Mouse (Mus musculus) hindbrain, embryonic 13.5 days (tissue): Measurements from ENCODE around the gene Glud1. TPM values are rescaled to one million over a fixed set of nuclear protein-coding genes. Genes with fewer than 3 reads are reported as not detected.
"Not testable (repeated sequence)": the region's sequence is repeated elsewhere in the genome, so short reads cannot be mapped to it uniquely, and the experiment has no call there.

Source experiments
- ATAC-seq: fragments of 200-750 bp; cut with Nextera tagmentation; 2 replicates; pipeline ENCODE4 v1.8.0; 2017; ENCODE audit warnings: moderate TSS enrichment; ENCODE audit not compliant: low FRiP score
- H3K27ac ChIP-seq: fragments of 300-500 bp; sonication (generic); 2 replicates; pipeline ENCODE4 v1.5.1; 2015; ENCODE audit warnings: inconsistent platforms, mild to moderate bottlenecking, moderate library complexity
- H3K27me3 ChIP-seq: fragments of 300-500 bp; sonication (generic); 2 replicates; pipeline ENCODE4 v1.6.1; 2015; ENCODE audit warnings: mild to moderate bottlenecking, inconsistent platforms
- H3K36me3 ChIP-seq: fragments of 300-500 bp; sonication (generic); 2 replicates; pipeline ENCODE4 v1.6.1; 2015; ENCODE audit warnings: mild to moderate bottlenecking, inconsistent platforms
- H3K4me1 ChIP-seq: fragments of 300-500 bp; sonication (generic); replicated peaks from 2 replicates; pipeline ENCODE4 v1.6.1; 2015; ENCODE audit warnings: inconsistent platforms
- H3K4me2 ChIP-seq: fragments of 300-500 bp; sonication (generic); 2 replicates; pipeline ENCODE4 v1.6.1; 2015; ENCODE audit warnings: inconsistent platforms, mild to moderate bottlenecking, moderate library complexity
- H3K4me3 ChIP-seq: fragments of 300-500 bp; sonication (generic); 2 replicates; pipeline ENCODE4 v1.5.1; 2015; ENCODE audit warnings: mild to moderate bottlenecking, inconsistent platforms
- H3K9ac ChIP-seq: fragments of 300-500 bp; sonication (generic); 2 replicates; pipeline ENCODE4 v1.6.1; 2015; ENCODE audit warnings: mild to moderate bottlenecking, inconsistent platforms
- H3K9me3 ChIP-seq: fragments of 300-500 bp; sonication (generic); 2 replicates; pipeline ENCODE4 v1.6.1; 2016; ENCODE audit warnings: inconsistent platforms
- WGBS: fragments of 180-500 bp; shearing (Covaris S2); methylation state at CpG from one replicate; pipeline ENCODE4 v1.1.7; 2015; 5-methylcytosine and 5-hydroxymethylcytosine counted together
- polyA plus RNA-seq: library from polyadenylated mRNA; unstranded; fragments of >200 nt; fragmentation: Nextera tagmentation; extraction: Ambion mirVana; gene quantifications from 2 replicates; pipeline ENCODE4 v1.2.1, GENCODE M21; 2015

Gene Glud1
- polyA plus RNA-seq, 1 experiment from 2014 or later, result 100.0 TPM

GRCm38 (mm10) chr14:34314383-34314782, 3.9 kb downstream of the Glud1 start:
- not testable (repeated sequence) for H3K9me3 ChIP-seq, H3K9ac ChIP-seq, H3K27ac ChIP-seq, ATAC-seq, H3K4me3 ChIP-seq, H3K36me3 ChIP-seq, H3K27me3 ChIP-seq
- 91% methylated on average over 8 of the region's 8 CpGs for WGBS
- H3K4me1 ChIP-seq, result peaks cover 30% of the 10 kb centered on the region
- H3K4me2 ChIP-seq, result 0 out of 2 replicates have a peak overlapping the region, but pooled peaks have one; percentile 13

DNA sequence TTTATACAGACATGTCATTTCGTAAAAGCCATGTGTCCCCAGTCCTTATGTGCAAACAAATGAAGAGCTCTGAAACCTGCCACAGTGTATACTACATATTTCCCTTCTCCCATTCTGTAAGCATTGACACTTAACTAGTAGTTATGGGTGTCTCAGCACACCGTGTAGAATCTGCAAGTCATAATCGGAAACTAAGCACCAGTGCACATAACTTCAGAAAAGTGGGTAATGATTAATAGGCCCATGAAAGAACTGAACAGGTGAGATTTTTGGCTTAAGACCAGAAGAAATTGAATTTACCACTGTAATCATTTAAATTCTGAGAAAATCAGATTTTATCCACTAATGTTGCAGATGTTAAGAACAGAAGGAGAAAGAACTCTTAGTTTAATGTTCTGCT, 4.3 kb downstream of the Glud1 start:
- 0 out of 2 replicates have a peak overlapping the region, but pooled peaks have one; percentile 13 for H3K4me2 ChIP-seq
- no peaks in the 10 kb centered on the region for H3K27me3 ChIP-seq

DNA sequence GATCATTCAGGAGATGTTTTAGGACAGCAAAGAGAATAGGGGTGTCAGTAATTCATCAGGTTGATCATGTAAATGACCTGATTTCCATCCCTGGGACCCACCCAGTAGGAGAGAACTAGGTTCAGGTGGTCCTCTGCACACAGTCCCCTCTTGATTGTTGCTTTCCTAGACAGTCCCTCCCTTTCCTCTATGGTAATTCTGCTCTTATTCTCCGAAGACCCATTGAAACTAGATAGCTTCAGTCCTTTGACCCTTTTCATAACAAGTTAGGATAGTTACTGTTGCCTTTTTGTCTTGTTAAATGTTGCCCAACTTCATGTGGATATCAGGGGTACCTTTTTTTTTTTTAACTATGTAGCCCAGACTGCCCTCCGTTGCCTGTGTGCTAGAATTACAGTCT, 5.8 kb downstream of the Glud1 start:
- Histone ChIP-seq H3K27ac (no peak overlapping the region), H3K36me3 (peaks cover 21% of the 10 kb centered on the region), H3K4me2 (no peak overlapping the region), H3K9me3 (no peaks in the 10 kb centered on the region), H3K4me3 (no peak overlapping the region), H3K9ac (no peak overlapping the region), H3K27me3 (no peaks in the 10 kb centered on the region), H3K4me1 (peaks cover 24% of the 10 kb centered on the region)
- no peak for ATAC-seq
- 98% methylated on average over 2 of the region's 2 CpGs for WGBS

More for the DNA sequence above, 4.3 kb downstream of the Glud1 start:
- peaks cover 9% of the 10 kb centered on the region for H3K36me3 ChIP-seq
- no peak overlapping the region for H3K9ac ChIP-seq
- H3K27ac ChIP-seq, result no peak overlapping the region
- no peak overlapping the region for H3K4me3 ChIP-seq
- no peaks in the 10 kb centered on the region for H3K9me3 ChIP-seq
- 90% methylated on average over 3 of the region's 3 CpGs for WGBS
- no peak for ATAC-seq
- H3K4me1 ChIP-seq, result peaks cover 26% of the 10 kb centered on the region

- H3K9ac ChIP-seq, result no peak overlapping the region
- no peaks in the 10 kb centered on the region for H3K9me3 ChIP-seq
- no peak overlapping the region for H3K4me2 ChIP-seq
- H3K27me3 ChIP-seq, result no peaks in the 10 kb centered on the region
- peaks cover 25% of the 10 kb centered on the region for H3K36me3 ChIP-seq
- no peak overlapping the region for H3K27ac ChIP-seq
- peaks cover 20% of the 10 kb centered on the region for H3K4me1 ChIP-seq
- ATAC-seq, result no peak
- 89% methylated on average over 3 of the region's 3 CpGs for WGBS
- no peak overlapping the region for H3K4me3 ChIP-seq
Measured at GRCm38 (mm10) chr14:34317431-34317830, 6.9 kb downstream of the Glud1 start.

GRCm38 (mm10) chr14:34318113-34318512, 7.6 kb downstream of the Glud1 start:
- ATAC-seq, result no peak
- no peak overlapping the region for H3K27ac ChIP-seq

GRCm38 (mm10) chr14:34323576-34324085, 13.1 kb downstream of the Glud1 start:
- 94% methylated on average over 5 of the region's 5 CpGs for WGBS
- no peak overlapping the region for H3K27ac ChIP-seq
- no peak overlapping the region for H3K4me3 ChIP-seq
- peaks cover 66% of the 10 kb centered on the region for H3K36me3 ChIP-seq
- H3K9ac ChIP-seq, result no peak overlapping the region
- no peaks in the 10 kb centered on the region for H3K27me3 ChIP-seq
- no peaks in the 10 kb centered on the region for H3K4me1 ChIP-seq
- no peak overlapping the region for H3K4me2 ChIP-seq
- ATAC-seq, result no peak
- H3K9me3 ChIP-seq, result no peaks in the 10 kb centered on the region

More at GRCm38 (mm10) chr14:34318113-34318512, 7.6 kb downstream of the Glud1 start:
- Histone ChIP-seq H3K27me3 (no peaks in the 10 kb centered on the region), H3K4me3 (no peak overlapping the region), H3K9ac (no peak overlapping the region), H3K9me3 (no peaks in the 10 kb centered on the region), H3K4me2 (no peak overlapping the region), H3K4me1 (peaks cover 14% of the 10 kb centered on the region), H3K36me3 (peaks cover 30% of the 10 kb centered on the region)

DNA sequence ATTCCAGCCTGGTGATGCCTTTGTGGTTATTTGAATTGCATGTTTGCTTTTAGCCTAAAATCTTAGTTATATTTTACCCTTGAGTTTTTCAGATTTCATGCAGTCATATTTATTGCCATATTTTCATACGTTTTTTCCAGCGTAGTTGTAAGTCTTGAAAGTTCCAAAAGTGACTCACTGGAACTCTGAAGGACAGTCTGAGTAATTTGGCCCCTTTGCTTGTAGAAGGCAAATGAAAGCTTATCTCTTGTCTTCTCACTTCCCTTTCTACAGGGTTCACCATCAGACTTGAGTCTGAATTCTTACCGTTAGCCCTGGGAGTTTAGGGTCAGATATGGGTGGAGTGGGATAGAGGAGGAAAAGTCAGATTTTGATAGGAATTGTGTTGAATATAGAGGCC, 16.1 kb downstream of the Glud1 start:
- Histone ChIP-seq H3K9me3 (no peaks in the 10 kb centered on the region), H3K36me3 (peaks cover 76% of the 10 kb centered on the region), H3K4me2 (no peak overlapping the region), H3K9ac (no peak overlapping the region), H3K27ac (no peak overlapping the region), H3K4me1 (0 out of 2 replicates have a peak, but pooled peaks cover 1% of the 10 kb centered on the region), H3K4me3 (no peak overlapping the region), H3K27me3 (no peaks in the 10 kb centered on the region)
- no peak for ATAC-seq
- WGBS, result 98% methylated on average over 3 of the region's 3 CpGs

DNA sequence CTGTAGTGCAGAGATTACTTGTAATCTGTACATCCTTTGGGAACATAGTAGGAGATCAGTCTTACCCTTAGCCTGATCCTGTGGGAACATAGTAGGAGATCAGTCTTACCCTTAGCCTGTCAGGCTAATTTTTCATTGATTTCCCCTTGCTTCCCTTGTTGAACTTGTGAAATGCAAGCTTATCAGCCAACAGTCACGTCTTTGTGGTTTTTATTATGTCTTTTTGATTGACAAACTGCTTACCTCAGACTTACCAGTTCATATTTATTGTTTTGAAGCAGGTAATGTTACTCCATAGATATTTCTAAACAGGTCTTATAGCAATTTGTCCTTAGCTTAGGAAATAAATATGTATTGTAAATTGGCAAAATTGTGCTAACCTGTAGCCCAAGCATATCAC, 17.1 kb downstream of the Glud1 start:
- WGBS, result 85% methylated on average over 1 of the region's 1 CpGs
- Histone ChIP-seq H3K4me1 (0 out of 2 replicates have a peak, but pooled peaks cover 3% of the 10 kb centered on the region), H3K4me3 (no peak overlapping the region), H3K9ac (no peak overlapping the region), H3K27me3 (no peaks in the 10 kb centered on the region), H3K4me2 (no peak overlapping the region), H3K36me3 (peaks cover 80% of the 10 kb centered on the region), H3K9me3 (no peaks in the 10 kb centered on the region), H3K27ac (no peak overlapping the region)
- no peak for ATAC-seq

DNA sequence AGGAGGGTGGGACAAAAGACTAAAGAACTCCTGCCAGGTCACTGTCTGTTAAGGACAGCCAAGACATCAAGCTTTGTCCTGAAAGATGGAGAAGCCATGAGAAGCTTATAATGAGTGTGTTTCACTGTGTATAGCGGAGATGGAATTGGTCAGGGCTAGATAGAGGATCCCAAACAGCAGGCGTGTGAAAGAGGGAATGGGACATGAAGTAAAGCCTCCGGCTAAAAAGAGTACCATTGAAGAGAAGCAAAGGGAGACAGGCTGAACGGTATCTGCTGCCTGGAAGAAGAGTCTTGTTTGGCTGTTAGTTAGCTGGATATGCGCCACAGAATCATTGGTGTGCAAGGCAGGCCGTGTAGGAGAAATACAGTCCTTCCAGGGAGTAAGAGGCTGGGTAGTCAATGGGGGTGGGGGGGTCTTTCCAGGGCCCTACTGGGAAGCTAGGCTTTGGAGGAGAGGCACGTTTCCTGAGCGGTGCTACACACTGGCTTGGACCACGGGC, 20.2 kb downstream of the Glud1 start:
- no peaks in the 10 kb centered on the region for H3K27me3 ChIP-seq
- H3K4me2 ChIP-seq, result no peak overlapping the region
- H3K9ac ChIP-seq, result no peak overlapping the region
- peak overlapping the region; percentile 44; the same call in 1 of the 2 replicates for H3K27ac ChIP-seq
- 0 out of 2 replicates have a peak, but pooled peaks cover 3% of the 10 kb centered on the region for H3K4me1 ChIP-seq
- ATAC-seq, result peak; percentile 79
- H3K9me3 ChIP-seq, result no peaks in the 10 kb centered on the region
- no peak overlapping the region for H3K4me3 ChIP-seq
- WGBS, result 79% methylated on average over 9 of the region's 9 CpGs
- H3K36me3 ChIP-seq, result peaks cover 81% of the 10 kb centered on the region

DNA sequence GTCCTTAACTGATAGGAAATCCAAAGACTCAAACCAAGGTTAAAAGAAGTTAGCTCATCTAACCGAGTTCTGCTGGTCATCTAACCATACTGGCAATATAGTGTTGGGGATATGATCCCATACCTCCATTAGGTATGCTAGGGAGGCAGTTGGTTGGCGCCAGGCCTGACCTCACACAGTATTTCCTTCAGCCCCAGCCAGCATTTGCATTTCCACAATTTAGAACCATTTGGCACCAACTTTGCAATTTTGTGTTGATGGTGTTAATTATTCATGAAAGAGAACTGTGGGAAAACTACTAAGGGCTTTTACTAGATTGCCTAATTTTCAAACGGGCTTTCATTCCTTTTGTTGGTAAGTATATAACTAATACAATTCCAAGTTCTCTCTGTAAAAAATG, 21.4 kb downstream of the Glud1 start:
- peak overlapping the region; percentile 74 for H3K27ac ChIP-seq
- 0 out of 2 replicates have a peak, but pooled peaks cover 3% of the 10 kb centered on the region for H3K4me1 ChIP-seq
- ATAC-seq, result peak; percentile 58; the same call in 1 of the 2 replicates
- no peak overlapping the region for H3K4me2 ChIP-seq
- H3K9ac ChIP-seq, result no peak overlapping the region
- no peaks in the 10 kb centered on the region for H3K27me3 ChIP-seq
- no peak overlapping the region for H3K4me3 ChIP-seq
- H3K9me3 ChIP-seq, result no peaks in the 10 kb centered on the region
- H3K36me3 ChIP-seq, result peaks cover 82% of the 10 kb centered on the region
- WGBS, result 83% methylated on average over 3 of the region's 3 CpGs

DNA sequence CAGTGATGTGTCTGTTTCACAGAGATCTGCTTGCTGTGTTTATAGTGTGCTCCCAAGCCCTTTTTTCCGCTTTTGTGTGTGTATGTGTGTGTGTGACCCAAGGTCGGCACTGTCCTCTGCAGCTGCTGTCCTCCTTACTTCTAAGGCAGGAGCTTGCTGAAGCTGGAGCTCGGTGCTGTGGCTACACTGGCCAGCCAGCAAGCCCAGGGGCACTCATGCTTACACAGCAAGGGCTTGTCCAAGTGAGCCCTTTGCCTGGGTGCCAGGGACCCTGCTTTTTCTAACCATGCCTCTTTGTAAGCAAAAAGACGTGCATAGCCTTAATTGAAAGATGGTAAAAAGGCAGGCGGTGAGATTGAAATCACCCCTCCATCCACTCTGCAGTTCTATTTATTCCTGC, 21.9 kb downstream of the Glud1 start:
- Histone ChIP-seq H3K4me1 (0 out of 2 replicates have a peak, but pooled peaks cover 3% of the 10 kb centered on the region), H3K4me3 (no peak overlapping the region), H3K4me2 (no peak overlapping the region), H3K9ac (no peak overlapping the region), H3K9me3 (no peaks in the 10 kb centered on the region), H3K36me3 (peaks cover 85% of the 10 kb centered on the region), H3K27me3 (no peaks in the 10 kb centered on the region), H3K27ac (peak overlapping the region; percentile 64)
- peak; percentile 82 for ATAC-seq
- 83% methylated on average over 5 of the region's 5 CpGs for WGBS

GRCm38 (mm10) chr14:34339446-34339845, 28.9 kb downstream of the Glud1 start:
- Histone ChIP-seq H3K36me3 (peaks cover 92% of the 10 kb centered on the region), H3K9me3 (no peaks in the 10 kb centered on the region), H3K9ac (no peak overlapping the region), H3K27me3 (no peaks in the 10 kb centered on the region), H3K4me3 (no peak overlapping the region), H3K4me2 (no peak overlapping the region), H3K27ac (no peak overlapping the region), H3K4me1 (no peaks in the 10 kb centered on the region)
- no peak for ATAC-seq
- 61% methylated on average over 1 of the region's 1 CpGs for WGBS

DNA sequence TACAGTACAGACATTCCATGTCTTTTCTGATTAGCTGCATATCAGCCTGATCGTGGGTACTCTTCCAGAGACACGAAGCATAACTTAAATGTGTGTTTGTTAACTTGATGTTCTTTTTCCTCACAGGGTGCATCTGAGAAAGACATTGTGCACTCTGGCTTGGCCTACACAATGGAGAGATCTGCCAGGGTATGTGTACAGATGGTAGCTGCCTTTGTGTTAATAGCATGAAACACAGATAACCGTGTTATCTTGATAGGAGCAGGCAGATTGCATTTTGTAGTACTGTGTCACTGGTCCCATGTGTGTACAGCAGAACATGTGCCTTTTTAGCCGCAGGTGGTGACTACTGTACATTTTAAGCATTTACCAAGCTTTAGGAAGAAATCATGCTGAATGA, 31.5 kb downstream of the Glud1 start:
- no peaks in the 10 kb centered on the region for H3K4me1 ChIP-seq
- H3K36me3 ChIP-seq, result peaks cover 71% of the 10 kb centered on the region
- no peak overlapping the region for H3K4me2 ChIP-seq
- WGBS, result 91% methylated on average over 4 of the region's 4 CpGs
- no peak for ATAC-seq
- H3K27me3 ChIP-seq, result no peaks in the 10 kb centered on the region
- H3K9ac ChIP-seq, result no peak overlapping the region
- H3K4me3 ChIP-seq, result no peak overlapping the region
- H3K27ac ChIP-seq, result no peak overlapping the region
- no peaks in the 10 kb centered on the region for H3K9me3 ChIP-seq
